Mouse (Mus musculus): ENCODE results near the gene Nr4a3.

GRCm38 (mm10) chr4:48034287-48034686, 10.7 kb upstream of the Nr4a3 start:
- TF ChIP-seq CTCF (IDR thresholded peaks at IDR 0.05; ENCODE audit: low read depth) (no peak), EP300 (optimal IDR thresholded peaks at IDR 0.05) (no peak)
